Mouse (Mus musculus): ENCODE measurements around the gene Camk2n1. TPM values are rescaled to one million over a fixed set of nuclear protein-coding genes. Genes with fewer than 3 reads are reported as not detected.
A peak's percentile ranks its signal among the peaks of the same experiment; 100 is the strongest.

Gene Camk2n1
- polyA plus RNA-seq, 1 experiment from 2014 or later, result 2.9 TPM

- no peak for ATAC-seq (ENCODE audit: low read depth)
- H3K36me3 ChIP-seq (ENCODE audit: control insufficient read depth, insufficient read depth, low read length), result no peaks in the 10 kb centered on the region
- no peak overlapping the region for H3K4me2 ChIP-seq (ENCODE audit: low read depth, low read length)
- H3K4me3 ChIP-seq (ENCODE audit: low read length), result no peak overlapping the region
- H3K27ac ChIP-seq (ENCODE audit: low read length), result no peak overlapping the region
- H3K27me3 ChIP-seq (ENCODE audit: control insufficient read depth, insufficient read depth, low read depth, low read length), result no peaks in the 10 kb centered on the region
- no peaks in the 10 kb centered on the region for H3K9me3 ChIP-seq (ENCODE audit: control insufficient read depth, low read length)
- H3K9ac ChIP-seq (ENCODE audit: low read length), result no peak overlapping the region
- WGBS, result 73% methylated on average over 7 of the region's 7 CpGs
- peaks cover 6% of the 10 kb centered on the region; the same call in 1 of the 2 replicates for H3K4me1 ChIP-seq (replicated peaks; ENCODE audit: control insufficient read depth, insufficient read depth, low read length)
Measured at GRCm38 (mm10) chr4:138479595-138479994, 25.5 kb downstream of the Camk2n1 start.

GRCm38 (mm10) chr4:138480962-138481361 is 26.8 kb downstream of the Camk2n1 start:
- Histone ChIP-seq H3K27ac (ENCODE audit: low read length) (peak overlapping the region; percentile 33; the same call in 1 of the 2 replicates), H3K4me2 (ENCODE audit: low read depth, low read length) (0 out of 2 replicates have a peak overlapping the region, but pooled peaks have one; percentile 2), H3K4me1 (replicated peaks; ENCODE audit: control insufficient read depth, insufficient read depth, low read length) (peaks cover 6% of the 10 kb centered on the region; the same call in 1 of the 2 replicates), H3K4me3 (ENCODE audit: low read length) (no peak overlapping the region), H3K9me3 (ENCODE audit: control insufficient read depth, low read length) (no peaks in the 10 kb centered on the region), H3K9ac (ENCODE audit: low read length) (no peak overlapping the region), H3K27me3 (ENCODE audit: control insufficient read depth, insufficient read depth, low read depth, low read length) (no peaks in the 10 kb centered on the region), H3K36me3 (ENCODE audit: control insufficient read depth, insufficient read depth, low read length) (no peaks in the 10 kb centered on the region)
- peak; percentile 57; the same call in 1 of the 2 replicates for ATAC-seq (ENCODE audit: low read depth)
- 18% methylated on average over 9 of the region's 9 CpGs for WGBS

- WGBS, result 46% methylated on average over 8 of the region's 8 CpGs
- no peak for ATAC-seq (ENCODE audit: low read depth)
Measured at GRCm38 (mm10) chr4:138482721-138483120, 28.6 kb downstream of the Camk2n1 start.

GRCm38 (mm10) chr4:138488241-138488640 is 34.1 kb downstream of the Camk2n1 start:
- Histone ChIP-seq H3K9ac (ENCODE audit: low read length) (no peak overlapping the region), H3K27ac (ENCODE audit: low read length) (no peak overlapping the region), H3K36me3 (ENCODE audit: control insufficient read depth, insufficient read depth, low read length) (no peaks in the 10 kb centered on the region), H3K4me3 (ENCODE audit: low read length) (no peak overlapping the region), H3K9me3 (ENCODE audit: control insufficient read depth, low read length) (no peaks in the 10 kb centered on the region), H3K27me3 (ENCODE audit: control insufficient read depth, insufficient read depth, low read depth, low read length) (no peaks in the 10 kb centered on the region), H3K4me2 (ENCODE audit: low read depth, low read length) (no peak overlapping the region), H3K4me1 (replicated peaks; ENCODE audit: control insufficient read depth, insufficient read depth, low read length) (no peaks in the 10 kb centered on the region)
- WGBS, result 58% methylated on average over 8 of the region's 8 CpGs
- ATAC-seq (ENCODE audit: low read depth), result no peak

More at GRCm38 (mm10) chr4:138482721-138483120, 28.6 kb downstream of the Camk2n1 start:
- Histone ChIP-seq H3K4me3 (ENCODE audit: low read length) (no peak overlapping the region), H3K4me1 (replicated peaks; ENCODE audit: control insufficient read depth, insufficient read depth, low read length) (peaks cover 6% of the 10 kb centered on the region; the same call in 1 of the 2 replicates), H3K27me3 (ENCODE audit: control insufficient read depth, insufficient read depth, low read depth, low read length) (no peaks in the 10 kb centered on the region), H3K9me3 (ENCODE audit: control insufficient read depth, low read length) (no peaks in the 10 kb centered on the region), H3K9ac (ENCODE audit: low read length) (no peak overlapping the region), H3K27ac (ENCODE audit: low read length) (no peak overlapping the region), H3K36me3 (ENCODE audit: control insufficient read depth, insufficient read depth, low read length) (no peaks in the 10 kb centered on the region), H3K4me2 (ENCODE audit: low read depth, low read length) (no peak overlapping the region)

- Histone ChIP-seq H3K27ac (ENCODE audit: low read length) (no peak overlapping the region), H3K36me3 (ENCODE audit: control insufficient read depth, insufficient read depth, low read length) (no peaks in the 10 kb centered on the region)
- 80% methylated on average over 4 of the region's 4 CpGs for WGBS
Measured at GRCm38 (mm10) chr4:138491088-138491487, 37.0 kb downstream of the Camk2n1 start.

GRCm38 (mm10) chr4:138493161-138494001 is 39.3 kb downstream of the Camk2n1 start:
- no peak overlapping the region for H3K27ac ChIP-seq (ENCODE audit: low read length)
- H3K36me3 ChIP-seq (ENCODE audit: control insufficient read depth, insufficient read depth, low read length), result no peaks in the 10 kb centered on the region
- H3K9me3 ChIP-seq (ENCODE audit: control insufficient read depth, low read length), result no peaks in the 10 kb centered on the region
- H3K4me3 ChIP-seq (ENCODE audit: low read length), result no peak overlapping the region
- 59% methylated on average over 5 of the region's 5 CpGs for WGBS
- H3K4me1 ChIP-seq (replicated peaks; ENCODE audit: control insufficient read depth, insufficient read depth, low read length), result peaks cover 26% of the 10 kb centered on the region
- ATAC-seq (ENCODE audit: low read depth), result no peak
- no peaks in the 10 kb centered on the region for H3K27me3 ChIP-seq (ENCODE audit: control insufficient read depth, insufficient read depth, low read depth, low read length)
- no peak overlapping the region for H3K4me2 ChIP-seq (ENCODE audit: low read depth, low read length)
- no peak overlapping the region for H3K9ac ChIP-seq (ENCODE audit: low read length)

More at GRCm38 (mm10) chr4:138491088-138491487, 37.0 kb downstream of the Camk2n1 start:
- Histone ChIP-seq H3K9ac (ENCODE audit: low read length) (no peak overlapping the region), H3K9me3 (ENCODE audit: control insufficient read depth, low read length) (no peaks in the 10 kb centered on the region), H3K4me3 (ENCODE audit: low read length) (no peak overlapping the region), H3K27me3 (ENCODE audit: control insufficient read depth, insufficient read depth, low read depth, low read length) (no peaks in the 10 kb centered on the region), H3K4me1 (replicated peaks; ENCODE audit: control insufficient read depth, insufficient read depth, low read length) (peaks cover 15% of the 10 kb centered on the region), H3K4me2 (ENCODE audit: low read depth, low read length) (no peak overlapping the region)
- ATAC-seq (ENCODE audit: low read depth), result no peak

GRCm38 (mm10) chr4:138494905-138495304 is 40.8 kb downstream of the Camk2n1 start:
- 26% methylated on average over 5 of the region's 5 CpGs for WGBS
- Histone ChIP-seq H3K9me3 (ENCODE audit: control insufficient read depth, low read length) (no peaks in the 10 kb centered on the region), H3K27me3 (ENCODE audit: control insufficient read depth, insufficient read depth, low read depth, low read length) (no peaks in the 10 kb centered on the region), H3K27ac (ENCODE audit: low read length) (no peak overlapping the region), H3K4me3 (ENCODE audit: low read length) (no peak overlapping the region), H3K36me3 (ENCODE audit: control insufficient read depth, insufficient read depth, low read length) (no peaks in the 10 kb centered on the region), H3K4me2 (ENCODE audit: low read depth, low read length) (no peak overlapping the region), H3K4me1 (replicated peaks; ENCODE audit: control insufficient read depth, insufficient read depth, low read length) (peaks cover 26% of the 10 kb centered on the region), H3K9ac (ENCODE audit: low read length) (no peak overlapping the region)
- peak; percentile 26; the same call in 1 of the 2 replicates for ATAC-seq (ENCODE audit: low read depth)

GRCm38 (mm10) chr4:138495775-138496174 is 41.7 kb downstream of the Camk2n1 start:
- no peak overlapping the region for H3K27ac ChIP-seq (ENCODE audit: low read length)
- 0 out of 2 replicates have a peak overlapping the region, but pooled peaks have one; percentile 3 for H3K4me3 ChIP-seq (ENCODE audit: low read length)
- WGBS, result 3% methylated on average over 13 of the region's 13 CpGs
- no peaks in the 10 kb centered on the region for H3K27me3 ChIP-seq (ENCODE audit: control insufficient read depth, insufficient read depth, low read depth, low read length)
- H3K4me2 ChIP-seq (ENCODE audit: low read depth, low read length), result peak overlapping the region; percentile 31
- ATAC-seq (ENCODE audit: low read depth), result no peak
- no peak overlapping the region for H3K9ac ChIP-seq (ENCODE audit: low read length)
- H3K4me1 ChIP-seq (replicated peaks; ENCODE audit: control insufficient read depth, insufficient read depth, low read length), result peaks cover 26% of the 10 kb centered on the region
- H3K9me3 ChIP-seq (ENCODE audit: control insufficient read depth, low read length), result no peaks in the 10 kb centered on the region
- H3K36me3 ChIP-seq (ENCODE audit: control insufficient read depth, insufficient read depth, low read length), result no peaks in the 10 kb centered on the region

GRCm38 (mm10) chr4:138496746-138497520 is 42.8 kb downstream of the Camk2n1 start:
- 45% methylated on average over 24 of the region's 24 CpGs for WGBS
- Histone ChIP-seq H3K9me3 (ENCODE audit: control insufficient read depth, low read length) (no peaks in the 10 kb centered on the region), H3K4me1 (replicated peaks; ENCODE audit: control insufficient read depth, insufficient read depth, low read length) (peaks cover 26% of the 10 kb centered on the region), H3K9ac (ENCODE audit: low read length) (no peak overlapping the region), H3K36me3 (ENCODE audit: control insufficient read depth, insufficient read depth, low read length) (no peaks in the 10 kb centered on the region), H3K27me3 (ENCODE audit: control insufficient read depth, insufficient read depth, low read depth, low read length) (no peaks in the 10 kb centered on the region), H3K27ac (ENCODE audit: low read length) (no peak overlapping the region), H3K4me3 (ENCODE audit: low read length) (no peak overlapping the region), H3K4me2 (ENCODE audit: low read depth, low read length) (no peak overlapping the region)
- ATAC-seq (ENCODE audit: low read depth), result peak; percentile 55

All from lung, embryonic 16.5 days (tissue).